Mouse (Mus musculus) layer of hippocampus, adult 2 months (tissue): Measurements from ENCODE around the gene Bahcc1. TPM values are rescaled to one million over a fixed set of nuclear protein-coding genes. Genes with fewer than 3 reads are reported as not detected.

Experiments
- DNase-seq, 2 experiments: peaks; one replicate each; pipeline ENCODE4 v3.0.0; 2022; ENCODE audit warnings: low spot score in 2 of 2
- H3K27ac ChIP-seq: fragments of 200-600 bp; 2 replicates; pipeline ENCODE4 v1.8.1; 2022
- H3K4me3 ChIP-seq: fragments of 200-600 bp; 2 replicates; pipeline ENCODE4 v1.8.1; 2022; ENCODE audit warnings: mild to moderate bottlenecking
- CTCF ChIP-seq: fragments of 200-600 bp; conservative IDR thresholded peaks from 2 replicates; pipeline ENCODE4 v1.8.1; 2022; ENCODE audit warnings: antibody characterized with exemption, mild to moderate bottlenecking, moderate library complexity
- total RNA-seq, 2 experiments: library from RNA; stranded (reverse); gene quantifications; 2 replicates each; pipeline ENCODE4 v1.2.3; 2021

The Bahcc1 gene
- total RNA-seq, 2 experiments from 2014 or later: 19.9 to 20.7 TPM

- peak overlapping the region; percentile 89 for H3K4me3 ChIP-seq
- peak overlapping the region; percentile 99 for H3K27ac ChIP-seq
- no peak for DNase-seq
- no peak for TF ChIP-seq CTCF
Observed at GRCm38 (mm10) chr11:120235385-120236113, 2.8 kb downstream of the Bahcc1 start.

GRCm38 (mm10) chr11:120236114-120236437, 3.3 kb downstream of the Bahcc1 start:
- no peak for DNase-seq
- peak overlapping the region; percentile 99 for H3K27ac ChIP-seq
- no peak for TF ChIP-seq CTCF
- H3K4me3 ChIP-seq: peak overlapping the region; percentile 89

GRCm38 (mm10) chr11:120236438-120237165, 3.9 kb downstream of the Bahcc1 start:
- H3K27ac ChIP-seq: peak overlapping the region; percentile 99
- peak in 1 of 2 experiments; percentile 64 for DNase-seq
- TF ChIP-seq CTCF: no peak
- peak overlapping the region; percentile 89 for H3K4me3 ChIP-seq

GRCm38 (mm10) chr11:120237166-120238131, 4.7 kb downstream of the Bahcc1 start:
- no peak for DNase-seq
- H3K27ac ChIP-seq: peak overlapping the region; percentile 99
- no peak for TF ChIP-seq CTCF
- peak overlapping the region; percentile 89 for H3K4me3 ChIP-seq

- peak overlapping the region; percentile 89 for H3K4me3 ChIP-seq
Observed at GRCm38 (mm10) chr11:120238306-120238705, 5.6 kb downstream of the Bahcc1 start.

GRCm38 (mm10) chr11:120238751-120239359, 6.1 kb downstream of the Bahcc1 start:
- no peak for DNase-seq
- Histone ChIP-seq H3K27ac (peak overlapping the region; percentile 99), H3K4me3 (peak overlapping the region; percentile 89)
- TF ChIP-seq CTCF: no peak

More at GRCm38 (mm10) chr11:120238306-120238705, 5.6 kb downstream of the Bahcc1 start:
- no peak for DNase-seq
- no peak for TF ChIP-seq CTCF
- H3K27ac ChIP-seq: peak overlapping the region; percentile 99

- no peak for DNase-seq
- Histone ChIP-seq H3K4me3 (peak overlapping the region; percentile 89), H3K27ac (peak overlapping the region; percentile 99)
- no peak for TF ChIP-seq CTCF
Observed at GRCm38 (mm10) chr11:120239581-120239991, 6.8 kb downstream of the Bahcc1 start.

GRCm38 (mm10) chr11:120240206-120240605, 7.5 kb downstream of the Bahcc1 start:
- Histone ChIP-seq H3K27ac (peak overlapping the region; percentile 99), H3K4me3 (peak overlapping the region; percentile 89)
- peak in 1 of 2 experiments; percentile 75 for DNase-seq
- peak; percentile 37 for TF ChIP-seq CTCF

- H3K4me3 ChIP-seq: peak overlapping the region; percentile 89
- TF ChIP-seq CTCF: no peak
- peak overlapping the region; percentile 99 for H3K27ac ChIP-seq
- no peak for DNase-seq
Observed at GRCm38 (mm10) chr11:120240941-120241890, 8.5 kb downstream of the Bahcc1 start.

GRCm38 (mm10) chr11:120241981-120242725, 9.4 kb downstream of the Bahcc1 start:
- H3K27ac ChIP-seq: 0 out of 2 replicates have a peak overlapping the region, but pooled peaks have one; percentile 99
- DNase-seq: no peak
- no peak overlapping the region for H3K4me3 ChIP-seq
- TF ChIP-seq CTCF: no peak
